Mouse (Mus musculus): ENCODE results near the gene Stil.

DNA sequence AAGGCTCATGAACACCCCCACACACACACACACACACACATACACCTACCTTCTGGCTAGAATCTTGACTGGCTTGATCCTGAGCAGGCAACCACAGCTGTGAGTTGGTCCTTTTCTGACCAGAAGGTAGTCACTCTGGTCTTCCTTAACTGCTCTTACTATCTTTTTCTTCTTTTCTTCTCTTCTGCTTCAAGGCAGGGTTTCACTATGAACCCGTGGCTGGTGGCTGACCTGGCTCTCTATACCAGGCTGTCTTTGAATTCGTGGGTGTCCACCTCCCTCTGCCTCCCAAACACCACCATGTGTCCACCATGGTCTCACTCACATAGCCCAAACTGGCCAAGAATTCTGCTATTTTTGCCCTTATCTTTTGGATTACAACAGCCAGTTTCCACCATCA is 55.1 kb downstream of the Stil start:
- no peak for TF ChIP-seq POLR2A (IDR thresholded peaks at IDR 0.05; ENCODE audit: low read depth, low read length)
- no peak for TF ChIP-seq CTCF (conservative IDR thresholded peaks at IDR 0.05 in 1 of 2, IDR thresholded peaks at IDR 0.05 in 1 of 2; ENCODE audit: low read depth in 2 of 2, low read length in 2 of 2)
- no peak for TF ChIP-seq ZKSCAN1 (IDR thresholded peaks at IDR 0.05; ENCODE audit: borderline replicate concordance, low read depth, low read length)
- no peak for TF ChIP-seq EP300 (IDR thresholded peaks at IDR 0.05; ENCODE audit: low read length)
- no peak for TF ChIP-seq UBTF (IDR thresholded peaks at IDR 0.05; ENCODE audit: low read depth, low read length)
- no peak for TF ChIP-seq KAT2A (IDR thresholded peaks at IDR 0.05; ENCODE audit: insufficient replicate concordance, low read length)
- TF ChIP-seq ZC3H11A (IDR thresholded peaks at IDR 0.05; ENCODE audit: low read depth, low read length) = no peak
- TF ChIP-seq TBP (conservative IDR thresholded peaks at IDR 0.05; ENCODE audit: low read depth, low read length) = no peak
- TF ChIP-seq MAZ (IDR thresholded peaks at IDR 0.05; ENCODE audit: low read depth, low read length) = no peak
- TF ChIP-seq E2F4 (IDR thresholded peaks at IDR 0.05; ENCODE audit: insufficient replicate concordance, low read depth, low read length) = no peak
- TF ChIP-seq JUN (IDR thresholded peaks at IDR 0.05; ENCODE audit: insufficient read depth, low read depth, low read length) = no peak
- no peak for TF ChIP-seq HCFC1 (IDR thresholded peaks at IDR 0.05; ENCODE audit: low read depth, low read length)
- TF ChIP-seq BHLHE40 (IDR thresholded peaks at IDR 0.05; ENCODE audit: low read depth, low read length) = no peak
- no peak for TF ChIP-seq RCOR1 (conservative IDR thresholded peaks at IDR 0.05; ENCODE audit: low read depth, low read length)
